Mouse (Mus musculus): ENCODE results near the gene Fgfr2.

DNA sequence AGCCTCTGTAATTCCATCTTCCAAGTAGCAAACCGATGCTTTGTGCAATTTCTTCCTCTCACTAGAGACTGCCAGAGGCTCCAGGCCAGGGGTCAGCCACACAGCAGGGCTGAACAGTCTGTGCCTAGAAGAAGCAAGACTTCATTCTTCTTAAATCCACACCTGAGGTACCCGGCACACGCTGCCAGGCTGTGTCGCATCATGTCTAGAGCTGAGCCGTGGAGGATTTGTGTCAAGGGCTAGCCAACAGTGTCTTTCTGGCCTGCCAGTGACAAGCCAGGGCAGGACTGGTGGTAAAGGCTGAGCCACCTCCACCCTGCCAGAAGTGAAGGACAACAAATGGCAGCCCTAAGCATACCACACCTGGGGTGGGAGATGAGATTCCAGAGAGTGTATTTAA lies 2910.0 kb downstream of the Fgfr2 start:
- TF ChIP-seq NANOG (IDR thresholded peaks at IDR 0.05; ENCODE audit: borderline replicate concordance, low read length) (no peak), CTCF (conservative IDR thresholded peaks at IDR 0.05; ENCODE audit: low read length) (no peak)

Measured in E14TG2a.4 (cell line).